Mouse (Mus musculus) hindbrain, embryonic 15.5 days (tissue): Measurements from ENCODE around the gene Wfs1. TPM values are rescaled to one million over a fixed set of nuclear protein-coding genes. Genes with fewer than 3 reads are reported as not detected.

Experiments used
- ATAC-seq: fragments of 200-750 bp; cut with Nextera tagmentation; 2 replicates; pipeline ENCODE4 v1.8.0; 2017; ENCODE audit warnings: low read depth, moderate number of reproducible peaks, moderate TSS enrichment; ENCODE audit not compliant: low FRiP score
- H3K27ac ChIP-seq: fragments of 300-500 bp; sonication (generic); replicated peaks from 2 replicates; pipeline ENCODE4 v1.5.1; 2015; ENCODE audit warnings: mild to moderate bottlenecking, inconsistent platforms
- H3K27me3 ChIP-seq: fragments of 300-500 bp; sonication (generic); 2 replicates; pipeline ENCODE4 v1.6.1; 2015; ENCODE audit warnings: control low read depth, inconsistent platforms
- H3K36me3 ChIP-seq: fragments of 300-500 bp; sonication (generic); 2 replicates; pipeline ENCODE4 v1.6.1; 2015; ENCODE audit warnings: control low read depth, inconsistent platforms
- H3K4me1 ChIP-seq: fragments of 300-500 bp; sonication (generic); replicated peaks from 2 replicates; pipeline ENCODE4 v1.6.1; 2015; ENCODE audit warnings: control low read depth, inconsistent platforms
- H3K4me2 ChIP-seq: fragments of 300-500 bp; sonication (generic); 2 replicates; pipeline ENCODE4 v1.6.1; 2015; ENCODE audit warnings: moderate library complexity, mild to moderate bottlenecking, inconsistent platforms
- H3K4me3 ChIP-seq: fragments of 300-500 bp; sonication (generic); 2 replicates; pipeline ENCODE4 v1.5.1; 2015; ENCODE audit warnings: mild to moderate bottlenecking, inconsistent platforms
- H3K9ac ChIP-seq: fragments of 300-500 bp; sonication (generic); 2 replicates; pipeline ENCODE4 v1.6.1; 2015; ENCODE audit warnings: inconsistent platforms
- H3K9me3 ChIP-seq: fragments of 300-500 bp; sonication (generic); 2 replicates; pipeline ENCODE4 v1.6.1; 2016; ENCODE audit warnings: control low read depth, inconsistent platforms
- WGBS: fragments of 180-500 bp; shearing (Covaris S2); methylation state at CpG from one replicate; pipeline ENCODE4 v1.1.7; 2015; 5-methylcytosine and 5-hydroxymethylcytosine counted together
- polyA plus RNA-seq: library from polyadenylated mRNA; unstranded; fragments of >200 nt; fragmentation: Nextera tagmentation; extraction: Ambion mirVana; gene quantifications from 2 replicates; pipeline ENCODE4 v1.2.1, GENCODE M21; 2015

The Wfs1 gene
- polyA plus RNA-seq, 1 experiment from 2014 or later, result 8.8 TPM

- ATAC-seq, result no peak
- 85% methylated on average over 10 of the region's 10 CpGs for WGBS
- H3K27ac ChIP-seq, result no peak overlapping the region
- H3K4me1 ChIP-seq, result peaks cover 33% of the 10 kb centered on the region
- H3K27me3 ChIP-seq, result no peaks in the 10 kb centered on the region
- no peaks in the 10 kb centered on the region for H3K9me3 ChIP-seq
- H3K9ac ChIP-seq, result no peak overlapping the region
- H3K36me3 ChIP-seq, result peaks cover 9% of the 10 kb centered on the region
- H3K4me3 ChIP-seq, result no peak overlapping the region
- H3K4me2 ChIP-seq, result no peak overlapping the region
These were observed 66.2 kb downstream of the Wfs1 start for GRCm38 (mm10) chr5:36922811-36923210.

DNA sequence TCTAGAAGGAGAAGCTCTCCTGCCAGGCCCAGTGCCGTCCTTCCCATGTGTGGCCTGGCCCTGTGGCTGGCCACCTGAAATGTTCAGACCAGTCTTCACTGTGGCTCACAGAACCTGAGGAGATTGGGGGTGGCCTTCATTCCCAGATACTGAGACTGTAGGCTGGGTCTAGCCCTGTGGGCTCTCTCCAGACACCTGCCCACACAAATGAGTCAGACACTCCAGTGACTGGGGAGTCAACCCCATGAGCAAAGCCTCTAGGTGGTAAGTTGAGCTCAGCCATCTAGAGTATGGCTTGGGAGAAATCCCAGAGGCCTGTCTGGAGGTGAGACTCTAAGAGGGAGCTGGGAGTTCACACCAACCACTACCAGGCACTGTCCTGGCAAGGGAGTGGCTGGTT lies 67.1 kb downstream of the Wfs1 start:
- no peak for ATAC-seq
- Histone ChIP-seq H3K27me3 (no peaks in the 10 kb centered on the region), H3K9me3 (no peaks in the 10 kb centered on the region), H3K4me2 (no peak overlapping the region), H3K27ac (no peak overlapping the region), H3K4me1 (peaks cover 33% of the 10 kb centered on the region), H3K9ac (no peak overlapping the region), H3K36me3 (no peaks in the 10 kb centered on the region), H3K4me3 (no peak overlapping the region)
- WGBS, result 96% methylated on average over 1 of the region's 1 CpGs

DNA sequence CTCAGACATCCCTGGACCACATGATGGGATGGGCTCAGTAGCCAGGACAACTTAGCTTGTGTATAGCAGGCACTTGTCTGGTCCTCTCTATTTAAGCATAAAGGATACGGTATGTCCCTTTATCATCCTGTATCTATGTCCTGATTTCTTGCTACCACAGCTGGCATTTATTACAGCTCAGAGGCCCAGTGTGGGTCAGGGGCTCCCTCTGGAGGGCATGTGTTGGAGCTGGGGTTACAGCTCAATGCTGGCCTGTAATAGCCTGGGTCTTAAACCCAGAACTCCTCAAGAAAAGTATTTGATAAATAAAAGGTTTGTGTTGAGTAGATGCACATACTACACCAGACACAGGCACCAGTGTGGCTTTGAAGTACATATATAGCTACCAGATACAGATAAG lies 68.9 kb downstream of the Wfs1 start:
- no peaks in the 10 kb centered on the region for H3K27me3 ChIP-seq
- no peaks in the 10 kb centered on the region for H3K36me3 ChIP-seq
- H3K9me3 ChIP-seq, result no peaks in the 10 kb centered on the region
- no peak overlapping the region for H3K4me2 ChIP-seq
- no peak overlapping the region for H3K9ac ChIP-seq
- no peak overlapping the region for H3K4me3 ChIP-seq
- 14% methylated on average over 1 of the region's 1 CpGs for WGBS
- no peak for ATAC-seq
- peaks cover 33% of the 10 kb centered on the region for H3K4me1 ChIP-seq
- H3K27ac ChIP-seq, result no peak overlapping the region

- H3K4me2 ChIP-seq, result no peak overlapping the region
- H3K36me3 ChIP-seq, result no peaks in the 10 kb centered on the region
- H3K4me3 ChIP-seq, result no peak overlapping the region
- no peaks in the 10 kb centered on the region for H3K9me3 ChIP-seq
- no peak for ATAC-seq
- H3K27me3 ChIP-seq, result no peaks in the 10 kb centered on the region
- no peak overlapping the region for H3K27ac ChIP-seq
- H3K4me1 ChIP-seq, result peaks cover 18% of the 10 kb centered on the region
- 76% methylated on average over 7 of the region's 7 CpGs for WGBS
- no peak overlapping the region for H3K9ac ChIP-seq
These were observed 71.0 kb downstream of the Wfs1 start for GRCm38 (mm10) chr5:36918016-36918415.

- Histone ChIP-seq H3K27ac (no peak overlapping the region), H3K9ac (no peak overlapping the region), H3K4me3 (no peak overlapping the region), H3K4me1 (peaks cover 25% of the 10 kb centered on the region), H3K9me3 (no peaks in the 10 kb centered on the region), H3K4me2 (no peak overlapping the region), H3K27me3 (no peaks in the 10 kb centered on the region), H3K36me3 (no peaks in the 10 kb centered on the region)
- ATAC-seq, result no peak
- WGBS, result 82% methylated on average over 4 of the region's 4 CpGs
These were observed 71.8 kb downstream of the Wfs1 start for GRCm38 (mm10) chr5:36917245-36917644.

DNA sequence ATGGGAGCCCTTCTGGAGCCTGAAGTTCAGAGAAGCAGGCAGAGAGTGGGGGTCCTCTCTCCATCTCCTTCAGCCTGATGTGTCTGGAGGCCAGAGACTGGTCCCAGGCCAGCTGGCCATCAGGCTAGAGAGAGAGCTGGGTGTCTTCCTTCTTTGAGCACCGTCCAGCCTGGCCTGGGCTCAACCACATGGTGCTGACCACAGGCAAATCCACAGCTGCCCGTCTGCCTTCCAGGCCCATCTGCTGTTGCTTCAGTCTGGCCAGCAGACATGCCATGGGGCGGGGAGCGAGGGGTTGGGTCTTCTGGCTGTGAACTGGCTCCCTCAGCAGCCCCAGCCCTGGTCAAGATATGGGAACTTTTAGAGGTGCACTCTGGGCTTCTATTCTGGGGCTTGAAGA lies 72.4 kb downstream of the Wfs1 start:
- H3K4me3 ChIP-seq, result no peak overlapping the region
- no peaks in the 10 kb centered on the region for H3K27me3 ChIP-seq
- no peak overlapping the region for H3K27ac ChIP-seq
- no peaks in the 10 kb centered on the region for H3K9me3 ChIP-seq
- H3K4me2 ChIP-seq, result no peak overlapping the region
- WGBS, result 74% methylated on average over 4 of the region's 4 CpGs
- peaks cover 30% of the 10 kb centered on the region for H3K4me1 ChIP-seq
- no peak for ATAC-seq
- no peak overlapping the region for H3K9ac ChIP-seq
- no peaks in the 10 kb centered on the region for H3K36me3 ChIP-seq

Other genes with a start within 250 kb of the Wfs1 start
- 27.8 and 28.0 TPM in 2 replicates for gene Bloc1s4, start 240.6 kb downstream of the Wfs1 start, polyA plus RNA-seq
- gene Mrfap1, start 192.4 kb downstream of the Wfs1 start, polyA plus RNA-seq, result 317 and 323 TPM in 2 replicates
- 12.8 and 13.4 TPM in 2 replicates for gene Man2b2, start 158.6 kb downstream of the Wfs1 start, polyA plus RNA-seq
- gene Ppp2r2c, start 120.7 kb downstream of the Wfs1 start, polyA plus RNA-seq, result 63.0 and 72.5 TPM in 2 replicates
- 1.5 and 2.2 TPM in 2 replicates for gene Gm1043, start 96.2 kb upstream of the Wfs1 start, polyA plus RNA-seq